Mouse (Mus musculus): Measurements from ENCODE around the gene Xlr4b.
"Not testable (repeated sequence)": the region's sequence is repeated elsewhere in the genome, so short reads cannot be mapped to it uniquely, and the experiment has no call there.

Xlr4b gene

DNA sequence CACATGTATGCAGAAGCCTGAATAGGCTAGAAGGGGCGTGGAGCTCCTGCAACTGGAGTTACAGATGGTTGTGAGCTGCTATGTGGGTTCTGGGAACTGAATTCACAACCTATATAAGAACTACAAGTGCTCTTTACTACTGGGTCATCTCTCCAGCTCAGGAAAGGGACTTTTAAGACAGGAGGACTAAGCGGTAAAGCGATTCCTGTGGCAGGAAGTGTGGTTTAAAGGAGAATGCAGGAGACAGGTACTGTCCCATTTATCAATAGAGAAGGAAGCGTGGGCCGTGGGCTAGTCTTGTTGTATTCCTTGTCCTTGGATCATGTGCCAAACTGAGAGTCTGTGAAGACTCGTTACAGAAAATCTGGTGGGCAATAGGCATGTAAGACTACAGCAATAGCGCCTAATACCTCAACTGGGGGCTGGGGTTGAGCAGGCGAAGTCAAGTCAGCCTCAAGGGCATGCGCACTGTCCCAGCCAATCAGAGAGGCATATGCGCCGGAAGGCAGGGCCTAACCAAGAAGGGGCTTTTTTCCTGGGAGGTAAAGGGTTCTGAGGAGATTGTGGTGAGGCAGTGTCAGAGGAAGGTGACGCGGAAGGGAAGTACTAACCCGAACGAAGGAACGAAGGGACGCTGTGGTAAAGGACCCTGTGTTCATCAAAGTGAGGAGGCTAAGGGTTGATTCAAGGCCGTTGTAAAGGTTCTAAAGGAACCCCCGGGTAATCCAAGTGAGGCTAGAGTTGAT, at the start of gene Xlr4b:
Gene Xlr4b (plus strand): TSS at position 515 of the 746 bp plus-strand sequence.
- peak; percentile 44 for DNase-seq

DNA sequence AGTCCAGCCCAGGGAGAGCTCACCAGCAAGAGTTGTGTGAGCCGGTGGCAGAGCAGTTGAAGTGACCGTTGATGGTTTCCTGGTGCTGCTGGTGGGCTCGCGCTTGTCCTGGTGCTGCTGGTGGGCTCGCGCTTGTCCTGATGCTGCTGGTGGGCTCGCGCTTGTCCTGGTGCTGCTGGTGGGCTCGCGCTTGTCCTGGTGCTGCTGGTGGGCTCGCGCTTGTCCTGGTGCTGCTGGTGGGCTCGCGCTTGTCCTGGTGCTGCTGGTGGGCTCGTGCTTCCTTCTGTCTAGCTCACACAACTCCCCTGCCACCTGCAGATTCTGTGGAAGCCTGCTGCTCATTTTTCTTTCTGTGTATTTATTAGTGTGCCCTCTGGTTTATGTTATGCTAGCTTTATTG, 37.2 kb upstream of the Xlr4b start, which contains the start of gene Spin2d:
Gene Spin2d (minus strand): TSS at position 101 of the 400 bp plus-strand sequence.
- not testable (repeated sequence) for DNase-seq

DNA sequence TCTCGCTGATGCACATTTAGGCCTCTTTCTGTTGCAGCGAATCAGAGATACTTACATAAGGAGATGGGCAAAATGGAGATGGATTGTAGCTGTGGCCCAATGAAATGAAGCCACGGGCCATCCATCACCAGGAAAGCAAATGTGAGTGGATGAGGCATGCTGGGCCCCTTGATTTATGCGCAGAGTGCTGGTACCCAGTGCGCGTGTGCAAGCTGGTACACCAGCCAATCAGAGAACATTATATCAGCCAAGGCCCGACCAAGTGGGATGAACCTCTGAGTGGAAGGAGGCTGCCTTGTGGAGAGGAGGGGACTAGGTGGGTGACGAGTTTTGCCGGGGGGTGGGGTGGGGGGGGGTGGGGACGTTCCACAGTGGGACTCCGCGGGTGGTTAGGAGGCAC, 22.2 kb upstream of the Xlr4b start, which contains the start of gene Xlr3b:
Gene Xlr3b (plus strand): TSS at position 274 of the 400 bp plus-strand sequence.
- DNase-seq = peak; percentile 23

DNA sequence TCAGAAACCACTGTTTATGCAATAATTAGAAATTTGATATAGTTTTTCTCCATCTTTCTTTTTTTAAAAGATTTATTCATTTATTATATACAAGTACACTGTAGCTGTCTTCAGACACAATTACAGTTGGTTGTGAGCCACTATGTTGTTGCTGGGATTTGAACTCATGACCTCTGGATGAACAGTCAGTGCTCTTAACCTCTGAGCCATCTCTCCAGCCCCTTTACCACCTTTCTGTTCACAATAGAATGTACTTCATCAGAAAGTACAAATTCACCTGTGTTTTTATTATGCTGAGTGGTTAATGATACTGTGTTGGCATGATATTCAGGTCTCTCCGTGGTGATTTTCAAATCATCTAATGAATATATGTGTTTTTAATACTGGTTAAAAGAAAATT, 11.2 kb downstream of the Xlr4b start:
- DNase-seq = no peak

DNA sequence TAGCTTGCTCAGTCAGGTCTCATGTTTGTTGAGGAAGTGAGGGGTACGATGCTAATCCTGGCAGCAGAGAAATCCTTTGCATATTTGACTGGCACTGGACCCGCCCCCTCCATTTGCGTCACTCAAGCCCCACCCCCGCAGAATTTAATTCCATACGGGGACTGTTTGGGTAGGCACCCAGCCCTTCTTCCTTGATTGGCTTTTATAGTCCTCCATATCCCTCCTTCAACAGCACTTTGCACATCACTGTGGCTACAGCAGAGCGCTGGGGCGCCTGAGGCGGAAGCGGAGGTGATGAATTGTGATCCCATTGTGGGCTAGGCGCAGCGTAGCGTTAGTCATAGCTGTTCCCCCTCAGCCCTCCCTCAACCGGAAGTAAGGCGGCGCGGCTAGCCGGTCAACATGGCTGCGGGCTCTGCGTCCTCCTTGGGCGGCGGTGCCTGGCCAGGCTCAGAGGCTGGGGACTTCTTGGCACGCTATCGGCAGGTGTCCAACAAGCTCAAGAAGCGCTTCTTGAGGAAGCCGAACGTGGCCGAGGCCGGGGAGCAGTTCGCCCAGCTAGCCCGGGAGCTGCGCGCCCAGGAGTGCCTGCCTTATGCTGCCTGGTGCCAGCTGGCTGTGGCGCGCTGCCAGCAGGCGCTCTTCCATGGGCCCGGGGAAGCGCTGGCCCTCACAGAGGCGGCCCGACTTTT, 13.9 kb downstream of the Xlr4b start, which contains the start of gene F8a:
Gene F8a (plus strand): TSS at position 378 of the 692 bp plus-strand sequence.
- DNase-seq = peak; percentile 81

DNA sequence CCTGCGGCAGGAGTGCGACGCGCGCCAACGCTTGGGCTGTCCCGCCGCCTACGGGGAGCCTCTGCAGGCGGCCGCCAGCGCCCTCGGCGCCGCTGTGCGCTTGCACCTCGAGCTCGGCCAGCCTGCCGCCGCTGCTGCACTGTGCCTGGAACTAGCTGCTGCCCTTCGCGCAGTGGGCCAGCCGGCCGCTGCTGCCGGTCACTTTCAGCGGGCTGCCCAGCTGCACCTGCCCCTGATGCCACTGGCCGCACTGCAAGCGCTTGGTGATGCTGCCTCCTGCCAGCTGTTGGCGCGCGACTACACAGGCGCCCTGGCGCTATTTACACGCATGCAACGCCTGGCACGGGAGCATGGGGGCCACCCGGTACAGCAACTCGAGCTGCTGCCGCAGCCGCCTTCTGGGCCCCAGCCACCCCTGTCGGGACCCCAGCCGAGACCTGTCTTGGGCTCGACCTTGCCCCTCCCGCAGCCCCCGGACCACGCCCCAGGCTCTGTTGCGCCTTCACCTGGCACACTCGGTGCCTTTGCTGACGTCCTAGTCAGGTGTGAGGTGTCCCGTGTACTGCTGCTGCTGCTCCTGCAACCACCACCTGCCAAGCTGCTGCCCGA, 14.6 kb downstream of the Xlr4b start:
- DNase-seq = peak; percentile 76

DNA sequence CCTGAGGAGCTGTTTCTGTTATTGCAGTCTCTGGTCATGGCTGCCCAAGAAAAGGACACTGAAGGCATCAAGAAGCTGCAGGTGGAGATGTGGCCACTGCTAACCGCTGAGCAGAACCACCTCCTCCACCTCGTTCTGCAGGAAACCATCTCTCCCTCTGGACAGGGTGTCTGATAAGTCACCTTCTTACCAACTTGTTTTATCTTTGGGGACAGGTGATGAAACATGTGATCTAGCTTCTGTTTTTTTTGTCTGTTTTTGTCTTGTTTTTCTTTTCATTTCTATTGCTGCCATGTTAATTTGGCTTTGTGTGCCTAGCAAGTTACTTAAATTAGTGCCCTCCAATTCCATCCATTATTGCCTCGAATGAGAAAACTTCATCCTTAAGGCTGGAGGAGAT, 15.2 kb downstream of the Xlr4b start:
- DNase-seq = no peak

DNA sequence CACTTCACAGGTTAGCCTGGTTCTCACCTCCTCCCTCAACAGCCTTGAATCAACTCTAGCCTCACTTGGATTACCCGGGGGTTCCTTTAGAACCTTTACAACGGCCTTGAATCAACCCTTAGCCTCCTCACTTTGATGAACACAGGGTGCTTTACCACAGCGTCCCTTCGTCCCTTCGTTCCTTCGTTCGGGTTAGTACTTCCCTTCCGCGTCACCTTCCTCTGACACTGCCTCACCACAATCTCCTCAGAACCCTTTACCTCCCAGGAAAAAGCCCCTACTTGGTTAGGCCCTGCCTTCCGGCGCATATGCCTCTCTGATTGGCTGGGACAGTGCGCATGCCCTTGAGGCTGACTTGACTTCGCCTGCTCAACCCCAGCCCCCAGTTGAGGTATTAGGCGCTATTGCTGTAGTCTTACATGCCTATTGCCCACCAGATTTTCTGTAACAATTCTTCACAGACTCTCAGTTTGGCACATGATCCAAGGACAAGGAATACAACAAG, 28.7 kb downstream of the Xlr4b start, which contains the start of gene Xlr4c:
Gene Xlr4c (minus strand): TSS at position 310 of the 505 bp plus-strand sequence.
- peak; percentile 12 for DNase-seq

DNA sequence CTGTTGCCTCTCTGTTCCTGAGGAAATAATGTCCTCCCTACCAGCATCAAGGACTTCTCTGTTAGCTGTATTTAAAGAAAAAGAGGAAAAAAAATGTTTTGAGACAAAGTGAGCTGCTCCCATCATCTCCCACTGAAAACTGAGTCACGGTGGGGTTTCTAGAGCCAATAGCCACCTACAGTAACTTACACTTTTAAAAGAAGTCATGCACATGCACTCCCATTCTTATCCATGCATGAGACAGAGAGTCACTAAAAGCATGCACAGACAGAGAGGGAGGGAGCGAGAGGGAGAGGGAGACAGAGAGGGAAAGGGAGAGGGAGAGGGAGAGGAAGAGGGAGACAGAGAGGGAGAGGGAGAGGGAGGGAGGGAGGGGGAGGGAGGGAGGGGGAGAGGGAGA, 48.3 kb downstream of the Xlr4b start:
- DNase-seq = not testable (repeated sequence)

DNA sequence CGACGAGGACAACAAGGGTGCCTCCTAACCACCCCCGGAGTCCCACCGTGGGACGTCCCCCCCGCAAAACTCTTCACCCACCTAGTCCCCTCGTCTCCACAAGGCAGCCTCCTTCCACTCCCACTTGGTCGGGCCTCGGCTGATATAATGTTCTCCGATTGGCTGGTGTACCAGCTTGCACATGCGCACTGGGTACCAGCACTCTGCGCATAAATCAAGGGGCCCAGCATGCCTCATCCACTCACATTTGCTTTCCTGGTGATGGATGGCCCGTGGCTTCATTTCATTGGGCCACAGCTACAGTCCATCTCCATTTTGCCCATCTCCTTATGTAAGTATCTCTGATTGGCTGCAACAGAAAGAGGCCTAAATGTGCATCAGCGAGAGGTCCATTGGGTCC, 51.1 kb downstream of the Xlr4b start, which contains the start of gene Xlr3c:
Gene Xlr3c (minus strand): TSS at position 121 of the 400 bp plus-strand sequence.
- DNase-seq = not testable (repeated sequence)
